Mouse (Mus musculus) bone marrow, adult 2 months (tissue): ENCODE measurements around the gene Ifnar2.

ENCODE experiments used
- CTCF ChIP-seq: fragments of 200-500 bp; IDR thresholded peaks from 2 replicates; pipeline ENCODE4 v1.5.1; 2011; ENCODE audit warnings: low read length, control low read depth; ENCODE audit not compliant: control insufficient read depth, insufficient read depth
- POLR2A ChIP-seq: fragments of 200-500 bp; IDR thresholded peaks from 2 replicates; pipeline ENCODE4 v1.6.1; 2011; ENCODE audit warnings: low read depth, mild to moderate bottlenecking, control low read depth, low read length, borderline replicate concordance; ENCODE audit not compliant: control insufficient read depth

GRCm38 (mm10) chr16:91404187-91404586 is 31.6 kb downstream of the Ifnar2 start:
- TF ChIP-seq CTCF: no peak
- TF ChIP-seq POLR2A: no peak
